Mouse (Mus musculus) hindbrain, embryonic 11.5 days (tissue): ENCODE data around the gene Mpg. TPM values are rescaled to one million over a fixed set of nuclear protein-coding genes. Genes with fewer than 3 reads are reported as not detected.

Source experiments
- ATAC-seq: fragments of 200-750 bp; cut with Nextera tagmentation; 2 replicates; pipeline ENCODE4 v1.8.0; 2017; ENCODE audit warnings: mild to moderate bottlenecking, moderate TSS enrichment, moderate library complexity; ENCODE audit not compliant: low FRiP score
- DNase-seq: peaks from one replicate; pipeline ENCODE4 v3.0.0-alpha.2; 2015; ENCODE audit warnings: low spot score
- H3K27ac ChIP-seq: fragments of 300-500 bp; sonication (generic); 2 replicates; pipeline ENCODE4 v1.5.1; 2014; ENCODE audit warnings: mild to moderate bottlenecking, low read depth, low read length
- H3K27me3 ChIP-seq: fragments of 300-500 bp; sonication (generic); 2 replicates; pipeline ENCODE4 v1.6.1; 2014; ENCODE audit warnings: mild to moderate bottlenecking, low read length, moderate library complexity, mixed read lengths; ENCODE audit not compliant: control insufficient read depth, insufficient read depth
- H3K36me3 ChIP-seq: fragments of 300-500 bp; sonication (generic); 2 replicates; pipeline ENCODE4 v1.6.1; 2014; ENCODE audit warnings: mild to moderate bottlenecking, low read length, moderate library complexity, mixed read lengths; ENCODE audit not compliant: control insufficient read depth, insufficient read depth
- H3K4me1 ChIP-seq: fragments of 300-500 bp; sonication (generic); replicated peaks from 2 replicates; pipeline ENCODE4 v1.6.1; 2014; ENCODE audit warnings: low read length, mixed read lengths; ENCODE audit not compliant: control insufficient read depth, insufficient read depth
- H3K4me2 ChIP-seq: fragments of 300-500 bp; sonication (generic); replicated peaks from 2 replicates; pipeline ENCODE4 v1.6.1; 2014; ENCODE audit warnings: mild to moderate bottlenecking, low read depth, low read length
- H3K4me3 ChIP-seq: fragments of 300-500 bp; sonication (generic); 2 replicates; pipeline ENCODE4 v1.5.1; 2014; ENCODE audit warnings: low read depth, low read length
- H3K9ac ChIP-seq: fragments of 300-500 bp; sonication (generic); 2 replicates; pipeline ENCODE4 v1.6.1; 2014; ENCODE audit warnings: low read depth, low read length
- H3K9me3 ChIP-seq: fragments of 300-500 bp; sonication (generic); 2 replicates; pipeline ENCODE4 v1.6.1; 2016; ENCODE audit warnings: low read length; ENCODE audit not compliant: control insufficient read depth
- WGBS: fragments of 180-500 bp; shearing (Covaris S2); extraction: QIAGEN DNeasy Blood & Tissue Kit; methylation state at CpG from one replicate; pipeline ENCODE4 v1.1.7; 2014; 5-methylcytosine and 5-hydroxymethylcytosine counted together
- polyA plus RNA-seq: library from polyadenylated mRNA; unstranded; fragments of >200 nt; fragmentation: Nextera tagmentation; extraction: Ambion mirVana; gene quantifications from 2 replicates; pipeline ENCODE4 v1.2.1, GENCODE M21; 2014

Mpg gene
- polyA plus RNA-seq, 1 experiment from 2014 or later, result 29.0 TPM

DNA sequence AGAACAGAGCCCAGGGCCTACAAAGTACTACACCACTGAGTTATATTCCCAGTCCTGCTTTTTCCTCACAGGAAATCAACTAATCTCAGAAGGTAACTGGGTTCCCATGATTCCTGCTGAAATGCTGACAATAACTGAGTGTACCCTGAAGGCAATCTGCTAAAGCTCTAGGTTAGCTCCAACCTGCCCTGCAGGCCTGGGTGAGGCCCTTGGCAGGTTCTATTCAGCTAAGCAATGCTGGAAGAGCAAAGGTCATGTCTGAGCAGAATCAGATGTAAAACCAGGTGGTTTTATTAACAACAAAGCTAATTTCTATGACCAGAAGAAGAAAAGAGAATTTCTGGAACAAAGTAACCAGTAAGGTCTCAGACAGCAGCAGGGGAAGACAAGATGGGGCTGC, 15.1 kb downstream of the Mpg start:
- Histone ChIP-seq H3K9ac (no peak overlapping the region), H3K4me2 (no peak overlapping the region), H3K9me3 (no peaks in the 10 kb centered on the region), H3K27ac (no peak overlapping the region), H3K27me3 (no peaks in the 10 kb centered on the region), H3K4me3 (no peak overlapping the region), H3K36me3 (0 out of 2 replicates have a peak, but pooled peaks cover 1% of the 10 kb centered on the region), H3K4me1 (no peaks in the 10 kb centered on the region; the same call in 1 of the 2 replicates)
- DNase-seq (no peak), ATAC-seq (no peak)

DNA sequence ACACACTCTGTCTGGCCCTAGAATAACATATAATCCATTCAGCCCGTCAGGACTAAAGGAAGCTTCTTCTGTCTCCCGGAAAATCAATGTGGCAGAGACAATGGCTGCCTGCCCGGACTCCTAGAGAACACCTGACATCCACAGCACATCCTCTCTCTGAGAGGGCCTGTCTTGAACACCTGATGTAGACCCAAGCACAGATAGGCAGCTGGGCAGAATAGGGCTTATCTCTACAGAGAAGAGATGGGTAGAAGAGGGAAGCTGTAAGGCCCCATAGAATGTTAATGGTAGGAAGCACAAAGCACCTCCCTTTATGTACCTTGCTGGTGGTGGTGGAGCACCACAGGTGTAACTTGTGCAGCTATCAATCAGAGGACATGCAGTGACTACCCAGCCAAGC, 15.9 kb downstream of the Mpg start:
- Histone ChIP-seq H3K4me3 (no peak overlapping the region), H3K9me3 (no peaks in the 10 kb centered on the region), H3K27ac (no peak overlapping the region), H3K4me2 (no peak overlapping the region), H3K4me1 (no peaks in the 10 kb centered on the region; the same call in 1 of the 2 replicates), H3K36me3 (0 out of 2 replicates have a peak, but pooled peaks cover 2% of the 10 kb centered on the region), H3K9ac (no peak overlapping the region), H3K27me3 (no peaks in the 10 kb centered on the region)
- ATAC-seq, result no peak
- DNase-seq, result no peak
- WGBS, result 80% methylated on average over 3 of the region's 3 CpGs

DNA sequence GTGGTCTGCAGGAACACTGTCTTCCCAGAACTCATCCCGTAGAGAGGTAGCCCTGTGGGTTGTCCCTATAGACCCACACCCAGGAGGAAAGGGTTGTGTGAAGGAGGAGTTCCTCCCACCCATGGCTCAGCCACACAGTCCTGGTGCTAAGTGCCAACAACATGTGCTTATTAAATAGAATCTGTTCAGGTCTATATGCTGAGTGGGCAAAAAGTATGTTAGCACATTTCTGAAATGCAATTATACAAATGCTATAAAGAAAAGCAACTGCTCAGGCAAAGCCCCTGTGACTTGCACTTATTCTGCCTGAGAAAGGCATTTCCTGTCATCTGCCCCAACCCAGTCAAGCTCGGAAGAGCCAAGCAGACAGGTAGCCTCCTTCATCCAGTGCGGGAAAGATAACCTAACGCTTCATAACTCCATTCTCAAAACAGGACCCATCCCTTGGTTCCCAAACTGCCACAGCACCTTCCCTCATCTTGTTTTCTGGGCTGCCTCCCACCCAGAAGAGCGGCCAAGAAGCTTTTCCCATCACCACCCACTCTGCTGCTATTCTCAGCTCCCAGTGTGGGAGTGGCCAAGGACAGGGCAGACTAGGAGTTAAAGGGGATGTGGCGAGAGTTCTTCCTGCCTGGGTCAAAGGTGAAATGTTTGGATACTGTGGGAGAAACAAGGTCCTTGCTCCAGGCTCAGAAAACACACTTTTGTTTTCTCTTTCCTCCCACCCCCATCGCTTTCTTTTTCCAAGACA, 17.1 kb downstream of the Mpg start:
- Histone ChIP-seq H3K4me3 (no peak overlapping the region), H3K36me3 (peaks cover 5% of the 10 kb centered on the region; the same call in 1 of the 2 replicates), H3K27me3 (no peaks in the 10 kb centered on the region), H3K4me2 (no peak overlapping the region), H3K27ac (no peak overlapping the region), H3K9me3 (no peaks in the 10 kb centered on the region), H3K4me1 (no peaks in the 10 kb centered on the region; the same call in 1 of the 2 replicates), H3K9ac (no peak overlapping the region)
- DNase-seq, result no peak
- WGBS, result 73% methylated on average over 7 of the region's 7 CpGs
- ATAC-seq, result no peak

DNA sequence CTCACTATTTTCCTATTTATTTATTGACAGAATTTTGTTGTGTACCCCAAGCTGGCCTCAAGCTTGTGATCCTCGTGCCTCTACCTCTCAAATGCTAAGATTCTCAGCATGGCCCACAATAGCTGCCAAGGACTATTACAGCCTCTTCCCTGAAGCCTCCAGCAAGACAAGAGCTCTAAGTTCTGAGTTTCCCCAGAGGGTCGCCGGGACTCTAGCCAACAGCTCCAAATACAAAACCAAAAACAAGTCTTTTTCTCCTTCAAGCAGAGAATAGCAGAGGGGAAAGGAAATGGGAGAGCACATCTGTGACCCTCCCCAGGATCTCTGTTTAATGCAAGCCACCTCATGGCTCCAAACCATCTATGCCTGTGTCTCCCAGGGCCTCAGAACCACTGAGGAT, 17.8 kb downstream of the Mpg start:
- no peak overlapping the region for H3K27ac ChIP-seq
- WGBS, result 88% methylated on average over 3 of the region's 3 CpGs
- no peaks in the 10 kb centered on the region for H3K9me3 ChIP-seq
- no peaks in the 10 kb centered on the region for H3K27me3 ChIP-seq
- no peak for DNase-seq
- no peak for ATAC-seq
- H3K36me3 ChIP-seq, result peaks cover 5% of the 10 kb centered on the region; the same call in 1 of the 2 replicates
- H3K9ac ChIP-seq, result no peak overlapping the region
- no peaks in the 10 kb centered on the region; the same call in 1 of the 2 replicates for H3K4me1 ChIP-seq
- no peak overlapping the region for H3K4me3 ChIP-seq
- no peak overlapping the region for H3K4me2 ChIP-seq

GRCm38 (mm10) chr11:32244617-32245016, 18.3 kb downstream of the Mpg start:
- H3K9ac ChIP-seq, result no peak overlapping the region
- H3K4me2 ChIP-seq, result no peak overlapping the region
- H3K36me3 ChIP-seq, result peaks cover 5% of the 10 kb centered on the region; the same call in 1 of the 2 replicates
- H3K27ac ChIP-seq, result no peak overlapping the region
- H3K27me3 ChIP-seq, result no peaks in the 10 kb centered on the region
- 89% methylated on average over 1 of the region's 1 CpGs for WGBS
- no peaks in the 10 kb centered on the region for H3K9me3 ChIP-seq
- ATAC-seq (no peak), DNase-seq (no peak)
- no peak overlapping the region for H3K4me3 ChIP-seq
- H3K4me1 ChIP-seq, result no peaks in the 10 kb centered on the region; the same call in 1 of the 2 replicates

- no peak overlapping the region for H3K27ac ChIP-seq
- peaks cover 5% of the 10 kb centered on the region; the same call in 1 of the 2 replicates for H3K36me3 ChIP-seq
Measured at GRCm38 (mm10) chr11:32245614-32246013, 19.3 kb downstream of the Mpg start.

GRCm38 (mm10) chr11:32247068-32247467, 20.8 kb downstream of the Mpg start:
- H3K4me1 ChIP-seq, result no peaks in the 10 kb centered on the region; the same call in 1 of the 2 replicates
- H3K27ac ChIP-seq, result no peak overlapping the region
- no peaks in the 10 kb centered on the region for H3K9me3 ChIP-seq
- no peaks in the 10 kb centered on the region for H3K27me3 ChIP-seq
- peaks cover 5% of the 10 kb centered on the region; the same call in 1 of the 2 replicates for H3K36me3 ChIP-seq
- no peak for ATAC-seq
- no peak overlapping the region for H3K4me2 ChIP-seq
- no peak for DNase-seq
- H3K9ac ChIP-seq, result no peak overlapping the region
- no peak overlapping the region for H3K4me3 ChIP-seq

More at GRCm38 (mm10) chr11:32245614-32246013, 19.3 kb downstream of the Mpg start:
- Histone ChIP-seq H3K27me3 (no peaks in the 10 kb centered on the region), H3K4me1 (no peaks in the 10 kb centered on the region; the same call in 1 of the 2 replicates), H3K4me2 (no peak overlapping the region), H3K9me3 (no peaks in the 10 kb centered on the region), H3K9ac (no peak overlapping the region), H3K4me3 (no peak overlapping the region)
- no peak for ATAC-seq
- DNase-seq, result no peak
- WGBS, result 92% methylated on average over 6 of the region's 6 CpGs

DNA sequence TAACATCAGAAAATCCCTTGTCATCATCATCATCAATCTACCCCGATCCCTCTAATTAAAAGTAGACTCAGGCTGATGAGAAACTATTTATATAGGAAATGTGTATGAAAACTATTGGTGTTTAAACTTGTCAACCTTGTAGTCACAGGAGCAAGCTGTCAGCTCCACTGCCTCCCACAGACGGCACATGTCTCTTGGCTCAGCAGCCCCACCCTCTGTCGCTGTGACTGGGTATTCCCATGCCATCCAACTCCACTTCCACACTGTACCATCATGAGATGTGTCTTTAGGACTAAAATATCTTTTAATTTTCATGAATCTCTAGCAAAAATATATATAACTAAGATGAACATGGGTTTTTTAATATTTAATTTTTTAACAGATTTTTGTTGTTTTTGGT, 22.0 kb downstream of the Mpg start:
- no peak for DNase-seq
- peaks cover 5% of the 10 kb centered on the region; the same call in 1 of the 2 replicates for H3K36me3 ChIP-seq
- 88% methylated on average over 3 of the region's 3 CpGs for WGBS

More for the DNA sequence above, 22.0 kb downstream of the Mpg start:
- Histone ChIP-seq H3K4me1 (no peaks in the 10 kb centered on the region; the same call in 1 of the 2 replicates), H3K9ac (no peak overlapping the region), H3K4me3 (no peak overlapping the region), H3K4me2 (no peak overlapping the region), H3K27ac (no peak overlapping the region), H3K9me3 (no peaks in the 10 kb centered on the region), H3K27me3 (no peaks in the 10 kb centered on the region)
- no peak for ATAC-seq
